Mouse (Mus musculus): Measurements from ENCODE around the gene Olfr137. TPM values are rescaled to one million over a fixed set of nuclear protein-coding genes. Genes with fewer than 3 reads are reported as not detected.

Olfr137 gene
- not detected in 2 replicates for total RNA-seq (2014; rRNA removed)
- polyA plus RNA-seq (2012; rRNA removed): not detected in 2 replicates

- no peaks in the 10 kb centered on the region for H3K79me2 ChIP-seq (ENCODE audit: control insufficient read depth, insufficient read depth, low read length)
- H3K4me1 ChIP-seq (ENCODE audit: control insufficient read depth, insufficient read depth, low read length): no peaks in the 10 kb centered on the region
- H3K36me3 ChIP-seq (ENCODE audit: control insufficient read depth, insufficient read depth, low read length): no peaks in the 10 kb centered on the region
- H3K4me3 ChIP-seq (ENCODE audit: insufficient read depth, low read depth, low read length): no peak within 1 kb of the TSS
- no peak for DNase-seq (ENCODE audit: extremely low read depth, low read depth, low spot score)
- TF ChIP-seq CTCF (IDR thresholded peaks at IDR 0.05; ENCODE audit: low read depth, low read length) (no peak), POLR2A (IDR thresholded peaks at IDR 0.05; ENCODE audit: extremely low read depth, insufficient read depth, low read length) (no peak)
- no peak within 1 kb of the TSS for H3K27ac ChIP-seq (replicated peaks; ENCODE audit: insufficient read depth, low read depth, low read length)
- no peak within 1 kb of the TSS for H3K9ac ChIP-seq (ENCODE audit: low read depth, low read length)
- no peaks in the 10 kb centered on the region for H3K27me3 ChIP-seq (ENCODE audit: control insufficient read depth, insufficient read depth, low read length)
Measured at GRCm38 (mm10) chr17:38307470-38307869, at the start of gene Olfr137. Olfr137 (minus strand) TSS chr17:38307570.

DNA sequence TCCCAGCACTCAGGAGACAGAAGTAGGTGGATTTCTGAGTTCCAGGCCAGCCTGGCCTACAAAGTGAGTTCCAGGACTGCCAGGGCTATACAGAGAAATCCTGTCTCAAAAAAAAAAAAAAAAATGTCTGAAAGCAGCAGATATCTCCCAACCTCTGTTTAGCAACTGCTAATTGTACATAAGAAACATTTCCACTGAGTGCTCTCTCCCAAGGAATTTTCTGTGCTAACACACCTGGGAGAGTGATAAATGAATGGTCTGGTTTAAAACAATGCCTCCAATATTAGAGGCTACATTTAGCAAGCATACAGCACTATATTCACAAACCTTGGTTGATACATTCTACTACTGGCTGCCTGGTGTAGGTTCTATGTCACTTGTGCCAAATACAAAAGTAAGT is 22.2 kb upstream of the Olfr137 start, which contains the start of gene Olfr136:
Olfr136 (plus strand) TSS at position 301 of the 400 bp plus-strand sequence.
- no peak for DNase-seq (ENCODE audit: extremely low read depth, low read depth, low spot score)
- Histone ChIP-seq H3K27me3 (ENCODE audit: control insufficient read depth, insufficient read depth, low read length) (no peaks in the 10 kb centered on the region), H3K36me3 (ENCODE audit: control insufficient read depth, insufficient read depth, low read length) (no peaks in the 10 kb centered on the region), H3K9ac (ENCODE audit: low read depth, low read length) (no peak within 1 kb of the TSS), H3K27ac (replicated peaks; ENCODE audit: insufficient read depth, low read depth, low read length) (no peak within 1 kb of the TSS), H3K79me2 (ENCODE audit: control insufficient read depth, insufficient read depth, low read length) (no peaks in the 10 kb centered on the region), H3K4me3 (ENCODE audit: insufficient read depth, low read depth, low read length) (no peak within 1 kb of the TSS), H3K4me1 (ENCODE audit: control insufficient read depth, insufficient read depth, low read length) (no peaks in the 10 kb centered on the region)
- TF ChIP-seq POLR2A (IDR thresholded peaks at IDR 0.05; ENCODE audit: extremely low read depth, insufficient read depth, low read length): no peak
- no peak for TF ChIP-seq CTCF (IDR thresholded peaks at IDR 0.05; ENCODE audit: low read depth, low read length)

DNA sequence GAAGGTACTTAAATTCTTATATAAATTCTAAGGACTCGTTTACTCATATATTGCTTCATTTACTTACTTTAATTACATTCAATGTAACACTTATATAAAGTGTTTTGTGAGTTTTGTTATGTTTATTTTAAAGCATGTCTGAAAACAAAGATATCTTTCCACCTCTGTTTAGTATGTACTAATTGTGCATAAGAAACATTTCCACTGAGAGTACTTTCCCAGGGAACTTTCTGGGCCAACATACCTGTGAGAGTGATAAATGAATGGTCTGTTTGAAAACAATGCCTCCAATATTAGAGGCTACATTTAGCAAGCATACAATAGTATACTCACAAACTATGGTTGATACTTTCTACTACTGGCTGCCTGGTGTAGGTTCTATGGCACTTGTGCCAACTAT is 46.6 kb downstream of the Olfr137 start, which contains the start of gene Olfr138:
Olfr138 (plus strand) TSS at position 301 of the 400 bp plus-strand sequence.
- no peaks in the 10 kb centered on the region for H3K79me2 ChIP-seq (ENCODE audit: control insufficient read depth, insufficient read depth, low read length)
- H3K4me3 ChIP-seq (ENCODE audit: insufficient read depth, low read depth, low read length): no peak within 1 kb of the TSS
- 53% methylated on average over 1 of the region's 1 CpGs for WGBS
- TF ChIP-seq CTCF (IDR thresholded peaks at IDR 0.05; ENCODE audit: low read depth, low read length): no peak
- TF ChIP-seq POLR2A (IDR thresholded peaks at IDR 0.05; ENCODE audit: extremely low read depth, insufficient read depth, low read length): no peak
- no peaks in the 10 kb centered on the region for H3K27me3 ChIP-seq (ENCODE audit: control insufficient read depth, insufficient read depth, low read length)
- no peak for DNase-seq (ENCODE audit: extremely low read depth, low read depth, low spot score)
- no peak within 1 kb of the TSS for H3K27ac ChIP-seq (replicated peaks; ENCODE audit: insufficient read depth, low read depth, low read length)
- H3K9ac ChIP-seq (ENCODE audit: low read depth, low read length): no peak within 1 kb of the TSS
- H3K4me1 ChIP-seq (ENCODE audit: control insufficient read depth, insufficient read depth, low read length): no peaks in the 10 kb centered on the region
- no peaks in the 10 kb centered on the region for H3K36me3 ChIP-seq (ENCODE audit: control insufficient read depth, insufficient read depth, low read length)

Other genes starting within 250 kb of the Olfr137 start
- not detected in 2 replicates for gene Olfr129, start 247.5 kb downstream of the Olfr137 start, total RNA-seq (2014; rRNA removed)
- gene Olfr129, start 247.5 kb downstream of the Olfr137 start, polyA plus RNA-seq (2012; rRNA removed): not detected in 2 replicates
- gene Olfr130, start 243.6 kb downstream of the Olfr137 start, total RNA-seq (2014; rRNA removed): not detected in 2 replicates
- not detected in 2 replicates for gene Olfr130, start 243.6 kb downstream of the Olfr137 start, polyA plus RNA-seq (2012; rRNA removed)
- not detected in 2 replicates for gene Olfr131, start 218.9 kb downstream of the Olfr137 start, total RNA-seq (2014; rRNA removed)
- not detected in 2 replicates for gene Olfr131, start 218.9 kb downstream of the Olfr137 start, polyA plus RNA-seq (2012; rRNA removed)
- gene Olfr132, start 173.0 kb downstream of the Olfr137 start, total RNA-seq (2014; rRNA removed): not detected in 2 replicates
- not detected in 2 replicates for gene Olfr132, start 173.0 kb downstream of the Olfr137 start, polyA plus RNA-seq (2012; rRNA removed)
- gene Olfr133, start 162.3 kb downstream of the Olfr137 start, total RNA-seq (2014; rRNA removed): not detected in 2 replicates
- gene Olfr133, start 162.3 kb downstream of the Olfr137 start, polyA plus RNA-seq (2012; rRNA removed): not detected in 2 replicates
- not detected in 2 replicates for gene Olfr134, start 136.2 kb downstream of the Olfr137 start, total RNA-seq (2014; rRNA removed)
- gene Olfr134, start 136.2 kb downstream of the Olfr137 start, polyA plus RNA-seq (2012; rRNA removed): not detected in 2 replicates
- gene Olfr135, start 103.2 kb downstream of the Olfr137 start, total RNA-seq (2014; rRNA removed): not detected in 2 replicates
- gene Olfr135, start 103.2 kb downstream of the Olfr137 start, polyA plus RNA-seq (2012; rRNA removed): not detected in 2 replicates
- not detected in 2 replicates for gene Olfr138, start 46.5 kb downstream of the Olfr137 start, total RNA-seq (2014; rRNA removed)
- gene Olfr138, start 46.5 kb downstream of the Olfr137 start, polyA plus RNA-seq (2012; rRNA removed): not detected in 2 replicates
- gene Olfr136, start 22.3 kb upstream of the Olfr137 start, total RNA-seq (2014; rRNA removed): not detected in 2 replicates
- not detected in 2 replicates for gene Olfr136, start 22.3 kb upstream of the Olfr137 start, polyA plus RNA-seq (2012; rRNA removed)
- not detected in 2 replicates for gene Esp36, start 112.6 kb upstream of the Olfr137 start, total RNA-seq (2014; rRNA removed)
- not detected in 2 replicates for gene Esp36, start 112.6 kb upstream of the Olfr137 start, polyA plus RNA-seq (2012; rRNA removed)
- not detected in 2 replicates for gene Esp34, start 246.6 kb upstream of the Olfr137 start, total RNA-seq (2014; rRNA removed)
- gene Esp34, start 246.6 kb upstream of the Olfr137 start, polyA plus RNA-seq (2012; rRNA removed): not detected in 2 replicates